Mouse (Mus musculus) intestine, embryonic 16.5 days (tissue): ENCODE data around the gene Ctnnbl1. TPM values are rescaled to one million over a fixed set of nuclear protein-coding genes. Genes with fewer than 3 reads are reported as not detected.

Experiments used
- ATAC-seq: fragments of 200-750 bp; cut with Nextera tagmentation; 2 replicates; pipeline ENCODE4 v1.8.0; 2017; ENCODE audit warnings: moderate TSS enrichment, moderate library complexity
- H3K27ac ChIP-seq: fragments of 300-500 bp; sonication (generic); 2 replicates; pipeline ENCODE4 v1.5.1; 2014; ENCODE audit warnings: mild to moderate bottlenecking, low read length
- H3K27me3 ChIP-seq: fragments of 300-500 bp; sonication (generic); replicated peaks from 2 replicates; pipeline ENCODE4 v1.6.1; 2014; ENCODE audit warnings: low read length, control low read depth, mixed read lengths; ENCODE audit not compliant: control insufficient read depth, insufficient read depth
- H3K36me3 ChIP-seq: fragments of 300-500 bp; sonication (generic); 2 replicates; pipeline ENCODE4 v1.6.1; 2014; ENCODE audit warnings: low read length, control low read depth; ENCODE audit not compliant: control insufficient read depth, insufficient read depth
- H3K4me1 ChIP-seq: fragments of 300-500 bp; sonication (generic); 2 replicates; pipeline ENCODE4 v1.6.1; 2014; ENCODE audit warnings: low read length, control low read depth, mixed read lengths; ENCODE audit not compliant: control insufficient read depth, insufficient read depth
- H3K4me2 ChIP-seq: fragments of 300-500 bp; sonication (generic); 2 replicates; pipeline ENCODE4 v1.6.1; 2014; ENCODE audit warnings: low read depth, low read length, control low read depth
- H3K4me3 ChIP-seq: fragments of 300-500 bp; sonication (generic); 2 replicates; pipeline ENCODE4 v1.5.1; 2014; ENCODE audit warnings: mild to moderate bottlenecking, low read length
- H3K9ac ChIP-seq: fragments of 300-500 bp; sonication (generic); 2 replicates; pipeline ENCODE4 v1.6.1; 2014; ENCODE audit warnings: low read depth, low read length
- H3K9me3 ChIP-seq: fragments of 300-500 bp; sonication (generic); 2 replicates; pipeline ENCODE4 v1.6.1; 2016; ENCODE audit warnings: low read length, control low read depth; ENCODE audit not compliant: control insufficient read depth
- WGBS: fragments of 180-500 bp; shearing (Covaris S2); extraction: QIAGEN DNeasy Blood & Tissue Kit; methylation state at CpG from one replicate; pipeline ENCODE4 v1.1.7; 2014; 5-methylcytosine and 5-hydroxymethylcytosine counted together
- polyA plus RNA-seq: library from polyadenylated mRNA; unstranded; fragments of >200 nt; fragmentation: Nextera tagmentation; extraction: Ambion mirVana; gene quantifications from 2 replicates; pipeline ENCODE4 v1.2.1, GENCODE M21; 2015

The Ctnnbl1 gene
- polyA plus RNA-seq, 1 experiment from 2014 or later: 48.2 TPM

DNA sequence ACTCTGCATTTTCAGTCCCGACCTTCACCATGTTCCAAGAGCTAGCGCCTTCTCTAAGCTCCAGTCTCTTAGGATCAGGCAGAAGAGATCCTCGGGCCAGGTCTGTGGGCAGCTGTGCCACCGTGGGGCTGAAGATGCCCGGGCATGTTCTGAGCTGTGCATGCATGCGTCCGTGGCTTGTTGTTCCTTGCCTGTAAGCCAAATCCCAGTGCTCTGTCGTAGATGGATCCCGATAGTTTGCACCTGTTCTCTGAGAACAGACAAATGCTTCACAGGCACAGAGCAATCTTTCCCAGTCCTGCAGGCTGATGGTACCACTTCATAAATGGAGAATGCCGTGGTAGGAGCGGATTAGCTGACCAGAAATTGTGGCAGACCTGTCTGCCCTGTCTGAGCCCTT lies 87.0 kb downstream of the Ctnnbl1 start:
- H3K36me3 ChIP-seq: no peaks in the 10 kb centered on the region
- no peaks in the 10 kb centered on the region for H3K4me1 ChIP-seq
- H3K27ac ChIP-seq: no peak overlapping the region
- no peaks in the 10 kb centered on the region for H3K27me3 ChIP-seq
- H3K4me3 ChIP-seq: no peak overlapping the region
- no peaks in the 10 kb centered on the region for H3K9me3 ChIP-seq
- no peak for ATAC-seq
- H3K4me2 ChIP-seq: no peak overlapping the region
- WGBS: 91% methylated on average over 11 of the region's 11 CpGs
- H3K9ac ChIP-seq: no peak overlapping the region

DNA sequence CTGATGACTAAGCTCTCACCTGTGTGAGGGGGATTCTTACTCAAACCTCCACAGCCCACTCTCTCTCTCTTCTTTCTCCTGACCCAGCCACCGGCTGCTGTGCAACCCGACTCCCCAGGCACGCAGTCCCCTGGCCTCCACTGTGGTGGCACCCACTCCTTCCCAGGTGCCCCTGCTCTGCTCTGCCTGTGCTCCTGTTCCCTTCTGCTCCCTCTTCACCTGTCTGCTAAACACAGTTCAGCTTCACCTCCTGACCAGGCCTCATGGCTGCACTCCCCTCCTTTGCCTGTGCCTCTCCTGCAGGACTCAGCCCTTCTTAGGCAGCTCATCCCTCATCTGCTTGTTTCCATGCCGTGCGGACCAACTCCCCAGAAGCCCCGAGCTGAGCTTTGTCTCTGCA lies 92.9 kb downstream of the Ctnnbl1 start:
- Histone ChIP-seq H3K9me3 (no peaks in the 10 kb centered on the region), H3K36me3 (no peaks in the 10 kb centered on the region), H3K4me1 (no peaks in the 10 kb centered on the region), H3K4me3 (no peak overlapping the region), H3K9ac (no peak overlapping the region), H3K27ac (no peak overlapping the region), H3K4me2 (no peak overlapping the region), H3K27me3 (no peaks in the 10 kb centered on the region)
- 73% methylated on average over 6 of the region's 6 CpGs for WGBS
- ATAC-seq: no peak

DNA sequence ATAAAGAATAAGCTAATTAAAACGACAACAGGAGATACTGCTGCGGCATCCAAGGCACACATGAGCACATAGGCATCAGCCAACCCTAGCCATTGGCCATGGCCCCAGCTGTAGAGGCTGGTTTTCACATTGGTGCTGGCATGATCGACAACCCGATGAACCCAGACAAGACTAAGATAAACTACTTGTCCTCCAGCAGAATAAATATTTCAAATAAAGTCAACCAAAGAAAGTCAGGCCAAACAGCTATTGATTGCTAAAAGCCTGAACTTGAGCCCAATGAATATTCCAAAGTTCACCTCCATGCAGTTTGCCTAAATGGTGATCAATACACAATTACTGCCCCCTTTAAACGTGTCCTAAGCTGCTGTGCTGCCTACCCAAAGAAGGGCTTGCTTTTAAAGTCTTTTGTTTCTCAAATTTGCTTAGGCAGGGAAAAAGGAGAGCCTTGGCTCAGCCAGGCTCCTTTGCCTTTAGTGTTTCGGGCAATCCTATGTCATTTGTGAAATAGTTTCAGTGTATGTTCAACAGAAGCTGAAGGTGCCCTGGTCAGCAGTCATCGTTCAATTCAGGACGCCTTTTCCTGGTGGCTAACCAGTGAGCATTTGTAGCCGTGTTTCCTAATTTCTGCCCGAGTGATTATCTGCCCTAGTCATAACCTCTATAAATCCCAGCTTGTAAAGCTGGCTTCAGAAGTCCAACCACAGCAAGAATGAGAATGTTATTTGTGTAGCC lies 93.6 kb downstream of the Ctnnbl1 start:
- ATAC-seq: no peak
- Histone ChIP-seq H3K9me3 (no peaks in the 10 kb centered on the region), H3K4me3 (no peak overlapping the region), H3K27me3 (no peaks in the 10 kb centered on the region), H3K4me2 (no peak overlapping the region), H3K36me3 (no peaks in the 10 kb centered on the region), H3K27ac (no peak overlapping the region), H3K9ac (no peak overlapping the region), H3K4me1 (no peaks in the 10 kb centered on the region)
- 74% methylated on average over 10 of the region's 10 CpGs for WGBS

DNA sequence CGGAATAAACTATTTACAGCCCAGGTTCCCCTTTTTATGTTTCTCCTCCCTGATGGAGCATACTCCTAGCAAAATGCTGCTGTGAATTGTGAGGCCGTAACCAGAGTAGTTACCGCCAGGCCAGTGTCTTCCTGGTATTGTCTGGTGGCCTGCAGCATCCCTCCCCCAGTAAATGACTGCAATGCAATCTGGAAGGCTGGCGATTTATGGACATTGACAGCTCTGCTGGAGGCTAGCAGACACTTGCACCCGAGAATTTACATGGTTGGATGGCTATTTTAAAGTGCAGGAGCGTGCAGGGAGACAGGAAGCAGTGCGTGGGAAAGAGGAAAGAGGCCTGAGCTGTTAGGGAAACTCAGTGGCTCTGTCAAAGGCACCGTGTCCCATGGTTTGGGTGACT lies 99.8 kb downstream of the Ctnnbl1 start:
- ATAC-seq: no peak
- H3K27me3 ChIP-seq: no peaks in the 10 kb centered on the region
- no peak overlapping the region for H3K9ac ChIP-seq
- no peaks in the 10 kb centered on the region for H3K4me1 ChIP-seq
- 60% methylated on average over 8 of the region's 8 CpGs for WGBS
- no peaks in the 10 kb centered on the region for H3K9me3 ChIP-seq
- H3K4me2 ChIP-seq: no peak overlapping the region
- H3K27ac ChIP-seq: no peak overlapping the region
- H3K36me3 ChIP-seq: no peaks in the 10 kb centered on the region
- no peak overlapping the region for H3K4me3 ChIP-seq

DNA sequence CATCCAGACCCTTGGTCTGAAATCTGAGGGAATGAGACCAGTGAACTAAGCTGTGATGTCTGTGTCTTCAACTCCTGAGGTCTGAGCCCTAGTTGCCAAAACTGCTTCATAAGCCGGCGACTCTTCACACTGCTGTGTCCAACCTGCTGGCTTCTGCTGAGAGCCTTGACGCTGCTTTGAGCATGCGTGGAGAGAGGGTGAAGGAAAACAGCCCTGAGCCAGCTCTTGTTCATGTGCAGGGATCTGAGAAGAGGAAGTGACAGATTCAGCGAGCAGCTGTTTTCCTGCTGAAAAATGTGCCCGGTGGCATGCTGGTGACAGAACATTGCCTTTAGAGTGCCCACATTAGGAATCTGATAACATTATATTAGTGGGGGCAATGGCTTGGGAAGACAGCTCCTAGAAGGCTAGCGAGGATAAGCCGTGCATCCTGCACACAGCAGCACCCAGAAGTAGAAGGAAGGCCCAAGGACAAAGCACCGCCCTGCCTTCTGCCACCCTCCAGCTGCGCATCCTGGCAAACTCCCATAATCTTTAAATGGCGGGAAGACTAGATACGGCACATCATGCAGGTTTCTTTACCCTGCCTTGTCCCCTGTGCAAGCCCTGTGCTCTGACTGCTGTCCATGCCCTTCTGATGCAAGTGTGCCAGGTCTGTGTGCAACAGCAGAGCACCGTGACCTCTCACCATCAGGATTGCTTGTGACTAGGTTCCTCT lies 101.2 kb downstream of the Ctnnbl1 start:
- H3K4me2 ChIP-seq: no peak overlapping the region
- no peak overlapping the region for H3K27ac ChIP-seq
- no peaks in the 10 kb centered on the region for H3K4me1 ChIP-seq
- H3K36me3 ChIP-seq: no peaks in the 10 kb centered on the region
- ATAC-seq: no peak
- no peak overlapping the region for H3K4me3 ChIP-seq
- H3K9me3 ChIP-seq: no peaks in the 10 kb centered on the region
- H3K9ac ChIP-seq: no peak overlapping the region
- WGBS: 90% methylated on average over 13 of the region's 13 CpGs
- H3K27me3 ChIP-seq: no peaks in the 10 kb centered on the region

DNA sequence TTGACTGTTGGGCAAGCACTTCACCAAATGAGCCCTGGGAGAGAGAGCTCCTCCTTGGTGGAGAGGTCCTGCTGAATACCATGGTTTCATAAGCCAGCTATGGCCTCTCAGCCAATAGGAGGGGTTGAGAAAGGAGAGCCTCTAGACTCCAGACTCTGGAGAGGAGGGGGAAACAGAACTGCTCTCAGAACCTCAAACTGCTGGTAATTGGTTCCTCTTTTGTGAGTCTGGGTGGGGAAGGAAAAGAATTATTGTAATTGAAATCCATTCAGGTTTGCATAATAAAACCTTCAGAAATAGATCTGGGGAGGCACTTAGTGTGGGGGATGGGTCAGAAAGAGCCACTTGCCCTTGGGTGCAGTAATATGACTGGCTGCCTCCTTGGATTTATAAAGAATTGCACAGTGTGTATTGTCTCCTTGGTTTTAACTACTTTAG lies 103.5 kb downstream of the Ctnnbl1 start:
- H3K27me3 ChIP-seq: no peaks in the 10 kb centered on the region
- no peaks in the 10 kb centered on the region for H3K36me3 ChIP-seq
- no peak overlapping the region for H3K27ac ChIP-seq
- H3K9ac ChIP-seq: no peak overlapping the region
- no peak for ATAC-seq
- H3K9me3 ChIP-seq: no peaks in the 10 kb centered on the region
- H3K4me2 ChIP-seq: no peak overlapping the region
- H3K4me3 ChIP-seq: no peak overlapping the region
- H3K4me1 ChIP-seq: no peaks in the 10 kb centered on the region

DNA sequence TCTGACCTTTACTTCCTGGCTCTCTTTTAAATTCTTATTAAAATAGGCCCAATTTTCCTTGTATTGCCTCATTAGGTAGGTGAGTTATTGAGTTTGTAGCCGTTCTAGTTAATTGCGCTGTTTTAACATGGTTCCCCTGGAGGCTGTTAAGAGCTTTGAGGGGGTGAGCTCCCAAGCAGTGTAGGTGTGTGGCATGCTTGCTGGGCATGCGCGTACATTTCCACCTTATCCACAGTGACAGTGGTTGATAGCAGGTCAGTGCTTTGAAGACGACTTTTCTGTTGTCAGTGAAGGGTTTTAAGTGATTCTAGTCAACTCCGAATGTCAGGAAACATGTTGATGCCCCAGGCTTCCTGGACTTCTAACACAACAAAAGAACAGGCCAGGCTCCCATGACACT lies 103.9 kb downstream of the Ctnnbl1 start:
- Histone ChIP-seq H3K4me1 (no peaks in the 10 kb centered on the region), H3K36me3 (no peaks in the 10 kb centered on the region), H3K27ac (no peak overlapping the region), H3K9me3 (no peaks in the 10 kb centered on the region), H3K4me2 (no peak overlapping the region), H3K4me3 (no peak overlapping the region), H3K9ac (no peak overlapping the region), H3K27me3 (no peaks in the 10 kb centered on the region)
- no peak for ATAC-seq
- WGBS: 74% methylated on average over 6 of the region's 6 CpGs

DNA sequence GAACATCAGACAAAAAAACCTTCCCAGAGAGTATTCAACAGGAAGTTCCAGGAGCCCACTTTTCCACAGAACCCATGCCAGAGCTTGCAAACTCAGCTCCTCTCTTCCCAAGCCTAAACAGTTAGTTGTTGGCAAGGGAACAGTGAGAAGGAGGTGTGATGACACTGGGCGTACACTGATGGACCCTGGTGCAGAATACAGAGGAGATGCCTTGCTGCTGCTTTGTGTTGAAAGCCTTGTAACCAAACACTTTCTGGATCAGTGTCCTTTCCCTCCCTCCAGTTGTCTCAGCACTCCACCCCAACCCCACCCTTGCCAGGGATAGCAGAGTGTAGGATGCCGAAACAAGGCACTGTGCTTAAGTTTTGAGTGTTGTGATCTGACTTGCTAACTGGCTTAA lies 107.5 kb downstream of the Ctnnbl1 start:
- Histone ChIP-seq H3K27ac (no peak overlapping the region), H3K36me3 (no peaks in the 10 kb centered on the region), H3K4me3 (no peak overlapping the region), H3K27me3 (no peaks in the 10 kb centered on the region), H3K9ac (no peak overlapping the region), H3K4me1 (no peaks in the 10 kb centered on the region), H3K9me3 (no peaks in the 10 kb centered on the region), H3K4me2 (no peak overlapping the region)
- WGBS: 79% methylated on average over 2 of the region's 2 CpGs
- ATAC-seq: no peak

DNA sequence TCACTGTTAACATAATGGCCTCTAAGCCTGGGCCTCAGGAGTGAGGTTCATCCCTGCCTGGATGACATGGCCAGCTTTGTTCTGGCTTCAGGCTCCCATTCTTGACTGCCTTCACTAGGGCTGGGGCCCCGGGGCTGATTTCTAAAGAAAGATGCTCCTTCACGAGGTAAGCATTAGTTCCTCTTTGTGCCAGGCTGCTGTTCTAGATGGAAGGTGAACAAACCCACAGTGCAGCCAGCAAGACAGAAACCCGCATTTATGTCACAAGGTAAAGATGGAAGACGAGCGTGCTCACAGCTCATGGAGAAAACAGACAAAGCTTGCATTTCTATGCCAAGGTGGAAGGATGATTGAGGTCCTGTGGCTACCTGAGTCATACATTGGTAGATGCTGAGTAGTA lies 108.6 kb downstream of the Ctnnbl1 start:
- Histone ChIP-seq H3K4me2 (no peak overlapping the region), H3K36me3 (no peaks in the 10 kb centered on the region), H3K27me3 (no peaks in the 10 kb centered on the region), H3K27ac (no peak overlapping the region), H3K9ac (no peak overlapping the region), H3K4me1 (no peaks in the 10 kb centered on the region), H3K4me3 (no peak overlapping the region), H3K9me3 (no peaks in the 10 kb centered on the region)
- ATAC-seq: no peak
- 87% methylated on average over 5 of the region's 5 CpGs for WGBS
